Mouse (Mus musculus) MEL (cell line): ENCODE measurements around the gene Nr2c1. TPM values are rescaled to one million over a fixed set of nuclear protein-coding genes. Genes with fewer than 3 reads are reported as not detected.

Experiments used
- DNase-seq: peaks from one replicate; pipeline ENCODE4 v3.0.0; 2011; ENCODE audit warnings: low read depth, low spot score
- H3K27ac ChIP-seq: 2 replicates; pipeline ENCODE4 v1.5.1; 2012; ENCODE audit warnings: low read depth, mild to moderate bottlenecking, control low read depth, low read length, moderate library complexity; ENCODE audit not compliant: control insufficient read depth
- H3K27me3 ChIP-seq, 2 experiments: fragments of 150-350 bp in 1 of 2; sonication (generic) in 1 of 2; 2 replicates each; pipeline ENCODE4 v1.6.1; 2012; ENCODE audit warnings: low read length in 2 of 2, mild to moderate bottlenecking in 2 of 2, improper control_type of control experiment in 1 of 2, moderate library complexity in 1 of 2; ENCODE audit not compliant: insufficient read depth in 2 of 2, control insufficient read depth in 1 of 2
- H3K36me3 ChIP-seq, 2 experiments: 2 replicates each; pipeline ENCODE4 v1.6.1; 2012 to 2014; ENCODE audit warnings: low read length in 2 of 2, improper control_type of control experiment in 1 of 2, inconsistent platforms in 1 of 2, mild to moderate bottlenecking in 1 of 2; ENCODE audit not compliant: insufficient read depth in 2 of 2, control insufficient read depth in 1 of 2
- H3K4me1 ChIP-seq, 2 experiments: fragments of 150-350 bp in 1 of 2; sonication (generic) in 1 of 2; 2 replicates each; pipeline ENCODE4 v1.6.1; 2012; ENCODE audit warnings: low read length in 2 of 2, improper control_type of control experiment in 1 of 2, mild to moderate bottlenecking in 1 of 2; ENCODE audit not compliant: insufficient read depth in 2 of 2, control insufficient read depth in 1 of 2
- H3K4me3 ChIP-seq, 2 experiments: fragments of 150-350 bp in 1 of 2; sonication (generic) in 1 of 2; 2 replicates each; pipeline ENCODE4 v1.5.1; 2012; ENCODE audit warnings: low read depth in 2 of 2, low read length in 2 of 2, mild to moderate bottlenecking in 2 of 2, moderate library complexity in 2 of 2, control low read depth in 1 of 2, improper control_type of control experiment in 1 of 2; ENCODE audit not compliant: control insufficient read depth in 1 of 2, insufficient read depth in 1 of 2
- H3K79me2 ChIP-seq: 2 replicates; pipeline ENCODE4 v1.6.1; 2012; ENCODE audit warnings: mild to moderate bottlenecking, low read length, moderate library complexity; ENCODE audit not compliant: control insufficient read depth, poor library complexity, insufficient read depth
- H3K9ac ChIP-seq: 2 replicates; pipeline ENCODE4 v1.6.1; 2012; ENCODE audit warnings: low read depth, mild to moderate bottlenecking, control low read depth, low read length, moderate library complexity; ENCODE audit not compliant: control insufficient read depth, poor library complexity, severe bottlenecking
- H3K9me3 ChIP-seq: fragments of 150-350 bp; sonication (generic); replicated peaks from 2 replicates; pipeline ENCODE4 v1.6.1; 2012; ENCODE audit warnings: mild to moderate bottlenecking, low read length, improper control_type of control experiment, moderate library complexity; ENCODE audit not compliant: insufficient read depth
- BHLHE40 ChIP-seq: IDR thresholded peaks from 2 replicates; pipeline ENCODE4 v1.6.1; 2012; ENCODE audit warnings: low read depth, mild to moderate bottlenecking, inconsistent platforms, low read length, improper control_type of control experiment, borderline replicate concordance
- CHD2 ChIP-seq: IDR thresholded peaks from 2 replicates; pipeline ENCODE4 v1.6.1; 2011; ENCODE audit warnings: low read length, improper control_type of control experiment
- EP300 ChIP-seq, 2 experiments: IDR thresholded peaks; 2 replicates each; pipeline ENCODE4 v1.6.1; 2011; ENCODE audit warnings: improper control_type of control experiment in 2 of 2, low read length in 2 of 2, low read depth in 1 of 2, mild to moderate bottlenecking in 1 of 2
- GATA1 ChIP-seq: IDR thresholded peaks from 2 replicates; pipeline ENCODE4 v1.6.1; 2011; ENCODE audit warnings: low read depth, low read length, improper control_type of control experiment
- HCFC1 ChIP-seq: IDR thresholded peaks from 2 replicates; pipeline ENCODE4 v1.6.1; 2012; ENCODE audit warnings: low read depth, mild to moderate bottlenecking, inconsistent platforms, low read length, improper control_type of control experiment, moderate library complexity
- JUND ChIP-seq: IDR thresholded peaks from 2 replicates; pipeline ENCODE4 v1.6.1; 2011; ENCODE audit warnings: low read depth, mild to moderate bottlenecking, improper control_type of control experiment, low read length
- MAX ChIP-seq: IDR thresholded peaks from 2 replicates; pipeline ENCODE4 v1.6.1; 2011; ENCODE audit warnings: low read length, improper control_type of control experiment
- MYB ChIP-seq: IDR thresholded peaks from 2 replicates; pipeline ENCODE4 v1.6.1; 2011; ENCODE audit warnings: mild to moderate bottlenecking, low read depth, low read length, improper control_type of control experiment
- MYC ChIP-seq: IDR thresholded peaks from 2 replicates; pipeline ENCODE4 v1.6.1; 2011; ENCODE audit warnings: low read depth, mild to moderate bottlenecking, low read length, improper control_type of control experiment, moderate library complexity
- NELFE ChIP-seq: IDR thresholded peaks from 2 replicates; pipeline ENCODE4 v1.6.1; 2011; ENCODE audit warnings: low read depth, low read length, improper control_type of control experiment
- NRF1 ChIP-seq: IDR thresholded peaks from 2 replicates; pipeline ENCODE4 v1.6.1; 2014; ENCODE audit warnings: low read depth, mild to moderate bottlenecking, inconsistent platforms, low read length, improper control_type of control experiment, moderate library complexity; ENCODE audit not compliant: poor library complexity, insufficient read depth, severe bottlenecking
- POLR2A ChIP-seq, 2 experiments: IDR thresholded peaks; 2 replicates each; pipeline ENCODE4 v1.6.1; 2011 to 2012; ENCODE audit warnings: low read length in 2 of 2, mild to moderate bottlenecking in 2 of 2, control low read depth in 1 of 2, improper control_type of control experiment in 1 of 2, low read depth in 1 of 2, moderate library complexity in 1 of 2; ENCODE audit not compliant: control insufficient read depth in 1 of 2, insufficient read depth in 1 of 2, poor library complexity in 1 of 2
- POLR2AphosphoS5 ChIP-seq: IDR thresholded peaks from 2 replicates; pipeline ENCODE4 v1.6.1; 2012; ENCODE audit warnings: low read depth, borderline replicate concordance, mild to moderate bottlenecking, inconsistent platforms, low read length, moderate library complexity, mixed read lengths
- RCOR1 ChIP-seq: IDR thresholded peaks from 2 replicates; pipeline ENCODE4 v1.6.1; 2012; ENCODE audit warnings: low read depth, mild to moderate bottlenecking, inconsistent platforms, low read length, improper control_type of control experiment
- SMC3 ChIP-seq: IDR thresholded peaks from 2 replicates; pipeline ENCODE4 v1.6.1; 2011; ENCODE audit warnings: low read depth, low read length, improper control_type of control experiment
- TCF12 ChIP-seq: IDR thresholded peaks from 2 replicates; pipeline ENCODE4 v1.6.1; 2014; ENCODE audit warnings: low read depth, mild to moderate bottlenecking, inconsistent platforms, low read length, improper control_type of control experiment, moderate library complexity
- UBTF ChIP-seq: IDR thresholded peaks from 2 replicates; pipeline ENCODE4 v1.6.1; 2012; ENCODE audit warnings: low read depth, mild to moderate bottlenecking, inconsistent platforms, low read length, improper control_type of control experiment, moderate library complexity, borderline replicate concordance; ENCODE audit not compliant: insufficient read depth
- USF1 ChIP-seq: IDR thresholded peaks from 2 replicates; pipeline ENCODE4 v1.6.1; 2014; ENCODE audit warnings: low read depth, mild to moderate bottlenecking, inconsistent platforms, low read length, improper control_type of control experiment, moderate library complexity
- polyA plus RNA-seq, 2 experiments: library from polyadenylated mRNA; stranded (reverse) in 1 of 2; unstranded in 1 of 2; fragments of >175 nt in 1 of 2; fragments of >200 nt in 1 of 2; gene quantifications; 2 replicates each; pipeline versions ENCODE4 v1.2.1 to v1.2.4; 2012; ENCODE audit warnings: low replicate concordance in 2 of 2, low read depth in 1 of 2; ENCODE audit not compliant: insufficient read length in 2 of 2, insufficient read depth in 1 of 2, missing spikeins in 1 of 2
- total RNA-seq: library from RNA; depleted of rRNA; stranded (reverse); fragments of 300-350 nt; gene quantifications from 2 replicates; pipeline ENCODE4 v1.2.3, GENCODE M21; 2012

Nr2c1 gene
- total and polyA plus RNA-seq, 3 experiments = 3.3 to 5.7 TPM; not detected in 1

DNA sequence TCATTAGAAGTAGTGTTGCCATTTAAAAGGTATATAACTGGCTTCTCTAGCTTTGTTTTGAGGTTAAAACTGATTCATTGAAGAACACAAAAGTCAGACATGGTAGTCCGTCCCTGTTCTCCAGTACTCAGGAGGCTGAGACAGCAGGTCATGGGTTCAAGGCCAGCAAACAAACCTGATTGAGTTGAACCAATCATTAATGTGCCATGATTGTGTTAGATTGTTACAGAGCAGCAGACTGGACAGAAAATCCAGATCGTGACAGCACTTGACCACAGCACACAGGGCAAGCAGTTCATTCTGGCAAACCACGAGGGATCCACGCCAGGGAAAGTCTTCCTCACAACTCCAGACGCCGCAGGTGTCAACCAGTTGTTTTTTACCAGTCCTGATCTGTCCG, 14.2 kb downstream of the Nr2c1 start:
- Histone ChIP-seq H3K9ac (no peak overlapping the region), H3K9me3 (no peaks in the 10 kb centered on the region)
- TF ChIP-seq USF1 (no peak), TCF12 (no peak), MYB (no peak), HCFC1 (no peak), RCOR1 (no peak)
- TF ChIP-seq, all 39 proteins: peak for 0
- H3K27ac ChIP-seq = no peak overlapping the region
- H3K4me3 ChIP-seq = no peak overlapping the region
- no peak for DNase-seq
- no peaks in the 10 kb centered on the region for H3K79me2 ChIP-seq
- H3K36me3 ChIP-seq = peaks cover 4 to 9% of the 10 kb centered on the region in 2 experiments
- H3K27me3 ChIP-seq = no peaks in the 10 kb centered on the region
- H3K4me1 ChIP-seq = peaks cover 2 to 4% of the 10 kb centered on the region in 2 experiments; a peak in 3 of 4 replicates

DNA sequence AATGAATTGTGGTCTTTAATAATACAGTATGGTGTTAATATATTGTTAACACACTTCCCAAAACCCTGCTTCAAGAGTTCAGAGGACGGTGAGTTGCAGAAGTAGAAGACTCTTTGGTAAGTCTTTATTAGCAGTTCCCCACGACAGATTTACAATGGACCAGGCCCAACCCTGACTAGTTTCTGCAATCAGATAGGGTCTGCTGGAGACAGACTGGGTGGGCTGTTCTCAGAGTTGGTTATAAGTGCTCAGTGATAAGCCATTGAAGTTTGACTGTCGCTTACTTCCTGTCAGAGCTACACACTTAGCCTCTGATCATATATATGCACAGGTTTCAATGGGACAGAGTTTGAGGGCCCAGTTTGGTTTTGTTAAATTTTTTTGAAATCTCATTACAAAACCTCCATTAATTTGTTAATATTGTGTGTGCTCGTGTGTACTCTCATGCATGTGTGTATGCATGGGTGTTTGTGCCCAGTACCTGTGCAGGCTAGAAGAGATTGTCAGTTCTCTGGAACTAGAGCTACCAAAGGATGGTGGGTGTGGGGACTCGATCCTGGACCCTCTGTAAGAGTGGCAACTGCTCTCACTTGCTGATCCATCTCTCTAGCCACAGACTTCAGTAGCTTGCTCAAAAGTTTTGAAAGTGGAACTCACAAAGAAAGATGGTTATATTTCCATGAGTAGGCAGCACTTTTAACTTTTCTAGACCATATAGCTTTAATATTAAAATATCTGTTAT, 16.5 kb downstream of the Nr2c1 start:
- H3K4me1 ChIP-seq = peaks cover 2 to 4% of the 10 kb centered on the region in 2 experiments; a peak in 3 of 4 replicates
- H3K27me3 ChIP-seq = no peaks in the 10 kb centered on the region
- DNase-seq = peak; percentile 90
- H3K9ac ChIP-seq = no peak overlapping the region
- H3K27ac ChIP-seq = no peak overlapping the region
- TF ChIP-seq UBTF = no peak
- TF ChIP-seq BHLHE40 = no peak
- no peak for TF ChIP-seq NRF1
- TF ChIP-seq JUND = no peak
- no peak for TF ChIP-seq POLR2AphosphoS5
- TF ChIP-seq MYC = no peak
- TF ChIP-seq USF1 = no peak
- TF ChIP-seq HCFC1 = no peak
- no peak for TF ChIP-seq SMC3
- no peak for TF ChIP-seq MAX
- TF ChIP-seq GATA1 = peak; percentile 93
- peak; percentile 30 to 36; a peak in 2 of 4 replicates for TF ChIP-seq EP300 (IDR thresholded peaks at IDR 0.05; ENCODE audit: low read depth in 1 of 2, low read length in 2 of 2)
- peak; percentile 58 for TF ChIP-seq RCOR1
- no peak for TF ChIP-seq NELFE
- TF ChIP-seq POLR2A (IDR thresholded peaks at IDR 0.05; ENCODE audit: control insufficient read depth in 1 of 2, insufficient read depth in 1 of 2, low read depth in 1 of 2, low read length in 2 of 2, poor library complexity in 1 of 2) = no peak
- no peak for TF ChIP-seq CHD2
- no peak for TF ChIP-seq MYB
- TF ChIP-seq, all 39 proteins: peak for 3
- Histone ChIP-seq H3K79me2 (no peaks in the 10 kb centered on the region), H3K4me3 (no peak overlapping the region), H3K9me3 (no peaks in the 10 kb centered on the region), H3K36me3 (peaks cover 2 to 9% of the 10 kb centered on the region in 2 experiments; a peak in 3 of 4 replicates)
